Mouse (Mus musculus) small intestine, adult 2 months (tissue): ENCODE results near the gene Zdhhc18.

Experiments
- CTCF ChIP-seq: fragments of 200-500 bp; IDR thresholded peaks from 2 replicates; pipeline ENCODE4 v1.5.1; 2012; ENCODE audit warnings: low read depth, mild to moderate bottlenecking, control low read depth, inconsistent platforms, low read length, moderate library complexity, mixed read lengths; ENCODE audit not compliant: insufficient replicate concordance, insufficient read length; ENCODE audit errors: extremely low read depth
- POLR2A ChIP-seq: fragments of 200-500 bp; IDR thresholded peaks from 2 replicates; pipeline ENCODE4 v1.6.1; 2012; ENCODE audit warnings: low read depth, mild to moderate bottlenecking, control low read depth, inconsistent platforms, low read length, moderate library complexity

DNA sequence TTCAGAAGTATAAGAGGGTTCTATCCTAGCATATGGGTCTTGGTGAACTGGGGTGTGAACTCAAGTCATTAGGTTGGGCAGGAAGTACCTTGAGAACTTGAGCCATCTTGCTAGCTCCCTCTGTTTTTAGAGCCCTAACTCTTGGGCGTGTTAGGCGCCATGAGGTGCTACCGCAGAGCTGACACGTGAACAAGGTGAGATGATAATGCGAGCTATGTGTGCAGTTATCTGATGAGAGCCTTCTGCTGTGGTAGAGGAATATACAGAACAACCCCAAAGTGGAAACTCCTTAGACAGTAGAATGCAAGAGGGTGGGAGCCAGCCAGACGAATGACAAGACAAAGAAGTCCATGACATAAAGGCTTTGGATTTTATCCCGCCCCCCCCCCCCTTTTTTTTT lies 27.3 kb upstream of the Zdhhc18 start:
- TF ChIP-seq POLR2A (no peak), CTCF (no peak)
